Mouse (Mus musculus): ENCODE measurements around the gene Cdip1. TPM values are rescaled to one million over a fixed set of nuclear protein-coding genes. Genes with fewer than 3 reads are reported as not detected.
"Not testable (repeated sequence)": the region's sequence is repeated elsewhere in the genome, so short reads cannot be mapped to it uniquely, and the experiment has no call there.

Cdip1 gene
- total and polyA plus RNA-seq, 3 experiments: 22.2 to 28.0 (median 22.3) TPM

GRCm38 (mm10) chr16:4762437-4762836 is 27.7 kb downstream of the Cdip1 start:
- DNase-seq (ENCODE audit: extremely low read depth): no peak
- Histone ChIP-seq H3K4me3 (replicated peaks in 1 of 3; ENCODE audit: low read depth in 2 of 3, low read length in 2 of 3, poor library complexity in 1 of 3) (no peak overlapping the region), H3K27ac (ENCODE audit: insufficient read depth, low read depth) (no peak overlapping the region), H3K9ac (ENCODE audit: insufficient read depth, low read depth) (no peak overlapping the region), H3K36me3 (replicated peaks in 1 of 2; ENCODE audit: control insufficient read depth in 1 of 2, insufficient read depth in 1 of 2, low read length in 1 of 2) (peaks cover 35 to 51% of the 10 kb centered on the region in 2 experiments), H3K79me2 (replicated peaks; ENCODE audit: control insufficient read depth, extremely low read depth, insufficient read depth, poor library complexity, severe bottlenecking) (0 out of 2 replicates have a peak, but pooled peaks cover 2% of the 10 kb centered on the region), H3K9me3 (replicated peaks; ENCODE audit: low read length) (no peaks in the 10 kb centered on the region), H3K4me2 (ENCODE audit: insufficient read depth, low read depth, poor library complexity, severe bottlenecking) (no peak overlapping the region), H3K27me3 (replicated peaks) (no peaks in the 10 kb centered on the region), H3K4me1 (ENCODE audit: control insufficient read depth in 1 of 2, insufficient read depth in 2 of 2) (peaks cover 3 to 39% of the 10 kb centered on the region in 2 experiments)
- dilution Hi-C loops (cut with MboI; ENCODE audit: extremely low pct_ligation_motif_present, extremely low pct_unique_long_range_greater_than_20kb, low sequenced_read_pairs): no loop called here
- TF ChIP-seq MAZ (IDR thresholded peaks at IDR 0.05; ENCODE audit: low read depth, low read length): no peak
- TF ChIP-seq ZC3H11A (IDR thresholded peaks at IDR 0.05; ENCODE audit: low read depth, low read length): no peak
- TF ChIP-seq MAFK (IDR thresholded peaks at IDR 0.05; ENCODE audit: insufficient replicate concordance, low read length): no peak
- TF ChIP-seq MAX (IDR thresholded peaks at IDR 0.05; ENCODE audit: low read length): no peak
- no peak for TF ChIP-seq ZMIZ1 (IDR thresholded peaks at IDR 0.05; ENCODE audit: low read depth, low read length)
- TF ChIP-seq POLR2AphosphoS2 (IDR thresholded peaks at IDR 0.05; ENCODE audit: low read depth, low read length): no peak
- no peak for TF ChIP-seq TCF12 (IDR thresholded peaks at IDR 0.05; ENCODE audit: low read depth, low read length)
- no peak for TF ChIP-seq CTCF (conservative IDR thresholded peaks at IDR 0.05 in 1 of 2, IDR thresholded peaks at IDR 0.05 in 1 of 2; ENCODE audit: low read depth in 2 of 2, low read length in 2 of 2)
- TF ChIP-seq UBTF (IDR thresholded peaks at IDR 0.05; ENCODE audit: low read depth, low read length): no peak
- no peak for TF ChIP-seq IRF4 (IDR thresholded peaks at IDR 0.05; ENCODE audit: low read depth, low read length)
- no peak for TF ChIP-seq TBP (conservative IDR thresholded peaks at IDR 0.05; ENCODE audit: low read depth, low read length)
- no peak for TF ChIP-seq SIN3A (IDR thresholded peaks at IDR 0.05; ENCODE audit: low read length)
- no peak for TF ChIP-seq SMC3 (IDR thresholded peaks at IDR 0.05; ENCODE audit: low read depth, low read length)
- no peak for TF ChIP-seq ZNF384 (IDR thresholded peaks at IDR 0.05; ENCODE audit: low read depth, low read length)
- no peak for TF ChIP-seq ETS1 (conservative IDR thresholded peaks at IDR 0.05; ENCODE audit: low read depth, low read length)
- no peak for TF ChIP-seq RCOR1 (conservative IDR thresholded peaks at IDR 0.05; ENCODE audit: low read depth, low read length)
- no peak for TF ChIP-seq GABPA (IDR thresholded peaks at IDR 0.05; ENCODE audit: insufficient replicate concordance, low read depth, low read length)
- TF ChIP-seq BHLHE40 (IDR thresholded peaks at IDR 0.05; ENCODE audit: low read depth, low read length): no peak
- in situ Hi-C loops (cut with MboI; ENCODE audit: low pct_ligation_motif_present, low pct_unique_long_range_greater_than_20kb, low sequenced_read_pairs): loop anchor here (25.0 kb wide), 1 partner anchor 100 kb away; no protein-coding TSS in a partner anchor

GRCm38 (mm10) chr16:4756660-4757335 is 33.3 kb downstream of the Cdip1 start:
- H3K36me3 ChIP-seq (replicated peaks in 1 of 2; ENCODE audit: control insufficient read depth in 1 of 2, insufficient read depth in 1 of 2, low read length in 1 of 2): peaks cover 0 to 16% of the 10 kb centered on the region in 2 experiments
- DNase-seq (ENCODE audit: extremely low read depth); dilution Hi-C loops (cut with MboI; ENCODE audit: extremely low pct_ligation_motif_present, extremely low pct_unique_long_range_greater_than_20kb, low sequenced_read_pairs); H3K27me3 ChIP-seq (replicated peaks); H3K4me2 ChIP-seq (ENCODE audit: insufficient read depth, low read depth, poor library complexity, severe bottlenecking); H3K9me3 ChIP-seq (replicated peaks; ENCODE audit: low read length); H3K27ac ChIP-seq (ENCODE audit: insufficient read depth, low read depth); H3K79me2 ChIP-seq (replicated peaks; ENCODE audit: control insufficient read depth, extremely low read depth, insufficient read depth, poor library complexity, severe bottlenecking): not testable (repeated sequence)
- in situ Hi-C loops (cut with MboI; ENCODE audit: low pct_ligation_motif_present, low pct_unique_long_range_greater_than_20kb, low sequenced_read_pairs): loop anchor here (25.0 kb wide), 1 partner anchor 106 kb away; no protein-coding TSS in a partner anchor
- peak overlapping the region in 2 of 3 experiments; percentile 21 to 41 for H3K4me3 ChIP-seq (replicated peaks in 1 of 3; ENCODE audit: low read depth in 2 of 3, low read length in 2 of 3, poor library complexity in 1 of 3)
- peaks cover 3 to 23% of the 10 kb centered on the region in 2 experiments; a peak in 3 of 4 replicates for H3K4me1 ChIP-seq (ENCODE audit: control insufficient read depth in 1 of 2, insufficient read depth in 2 of 2)
- peak overlapping the region; percentile 48; the same call in 1 of the 2 replicates for H3K9ac ChIP-seq (ENCODE audit: insufficient read depth, low read depth)

Measured in CH12.LX (cell line).